Mouse (Mus musculus): ENCODE measurements around the gene Lime1. TPM values are rescaled to one million over a fixed set of nuclear protein-coding genes. Genes with fewer than 3 reads are reported as not detected.

The Lime1 gene
- polyA plus RNA-seq, 1 experiment from 2014 or later: 16.3 TPM

DNA sequence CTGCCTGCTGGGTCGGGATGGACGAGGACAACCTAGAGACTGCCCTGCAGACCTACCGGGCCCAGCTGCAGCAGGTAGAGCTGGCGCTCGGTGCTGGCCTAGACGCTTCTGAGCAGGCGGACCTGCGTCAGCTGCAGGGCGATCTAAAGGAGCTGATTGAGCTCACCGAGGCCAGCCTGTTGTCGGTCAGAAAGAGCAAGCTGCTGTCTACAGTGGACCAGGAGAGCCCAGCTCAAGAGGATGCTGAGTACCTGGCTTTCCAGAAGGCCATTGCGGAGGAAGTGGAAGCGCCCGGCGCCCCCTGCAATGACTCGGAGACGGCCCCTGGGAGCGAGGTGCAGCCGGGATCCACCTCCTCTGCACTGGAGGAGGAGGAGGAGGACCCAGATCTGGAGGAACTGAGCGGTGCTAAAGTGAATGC is 14.2 kb upstream of the Lime1 start:
- Histone ChIP-seq H3K4me3 (ENCODE audit: low read length) (peak overlapping the region; percentile 92), H3K4me1 (ENCODE audit: control insufficient read depth, insufficient read depth, low read length) (peaks cover 22% of the 10 kb centered on the region), H3K36me3 (ENCODE audit: control insufficient read depth, insufficient read depth, low read length) (peaks cover 11% of the 10 kb centered on the region), H3K27me3 (replicated peaks; ENCODE audit: control insufficient read depth, insufficient read depth, low read length) (no peaks in the 10 kb centered on the region), H3K4me2 (ENCODE audit: low read depth, low read length) (peak overlapping the region; percentile 94), H3K27ac (ENCODE audit: low read length) (peak overlapping the region; percentile 91), H3K9me3 (ENCODE audit: control insufficient read depth, low read length) (no peaks in the 10 kb centered on the region), H3K9ac (ENCODE audit: low read depth, low read length) (peak overlapping the region; percentile 92)
- ATAC-seq: peak; percentile 80
- 1% methylated on average over 20 of the region's 20 CpGs for WGBS

DNA sequence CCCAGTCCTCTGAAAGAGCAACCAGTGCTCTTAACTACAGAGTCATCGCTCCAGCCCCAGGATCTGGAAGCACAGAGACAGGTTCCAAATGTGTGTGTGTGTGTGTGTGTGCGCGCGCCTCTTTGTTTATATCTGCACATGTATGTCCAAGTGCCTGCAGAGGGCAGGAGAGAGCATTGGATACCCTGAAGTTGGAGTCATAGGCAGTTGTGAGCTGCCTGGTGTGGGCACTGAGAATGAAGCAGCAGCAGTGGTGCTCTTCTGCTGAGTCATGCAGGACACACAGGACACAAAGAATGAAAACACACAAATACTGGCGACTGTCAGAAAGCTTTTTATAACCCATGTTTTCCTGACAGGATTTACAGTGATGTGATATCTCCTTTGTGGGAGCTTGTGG is 9.9 kb upstream of the Lime1 start:
- WGBS: 93% methylated on average over 5 of the region's 5 CpGs
- H3K4me2 ChIP-seq (ENCODE audit: low read depth, low read length): no peak overlapping the region
- H3K27me3 ChIP-seq (replicated peaks; ENCODE audit: control insufficient read depth, insufficient read depth, low read length): no peaks in the 10 kb centered on the region
- ATAC-seq: no peak
- H3K4me3 ChIP-seq (ENCODE audit: low read length): no peak overlapping the region
- no peak overlapping the region for H3K9ac ChIP-seq (ENCODE audit: low read depth, low read length)
- no peaks in the 10 kb centered on the region for H3K9me3 ChIP-seq (ENCODE audit: control insufficient read depth, low read length)
- H3K27ac ChIP-seq (ENCODE audit: low read length): no peak overlapping the region
- H3K36me3 ChIP-seq (ENCODE audit: control insufficient read depth, insufficient read depth, low read length): peaks cover 7% of the 10 kb centered on the region
- H3K4me1 ChIP-seq (ENCODE audit: control insufficient read depth, insufficient read depth, low read length): peaks cover 15% of the 10 kb centered on the region

DNA sequence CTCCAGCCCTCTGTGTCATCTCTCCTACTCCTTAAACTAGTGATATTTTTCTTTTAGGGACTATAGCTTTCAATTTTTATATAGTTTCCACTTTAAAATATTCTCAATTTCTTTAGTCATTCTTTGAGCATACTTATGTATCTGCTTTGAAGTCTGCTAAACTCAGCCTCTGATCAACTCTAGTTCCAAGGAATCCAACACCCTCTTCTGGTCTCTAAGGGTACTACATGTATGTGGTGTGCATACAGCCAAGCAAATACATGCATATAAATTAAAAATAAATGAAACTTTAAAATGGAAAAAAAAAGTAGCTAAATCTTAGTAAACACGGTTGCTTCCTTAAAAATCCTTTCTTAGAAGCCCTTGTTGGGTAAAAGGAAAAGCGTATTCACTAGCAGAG is 4.1 kb upstream of the Lime1 start:
- Histone ChIP-seq H3K4me2 (ENCODE audit: low read depth, low read length) (no peak overlapping the region), H3K9ac (ENCODE audit: low read depth, low read length) (no peak overlapping the region), H3K27ac (ENCODE audit: low read length) (no peak overlapping the region), H3K9me3 (ENCODE audit: control insufficient read depth, low read length) (no peaks in the 10 kb centered on the region), H3K27me3 (replicated peaks; ENCODE audit: control insufficient read depth, insufficient read depth, low read length) (no peaks in the 10 kb centered on the region), H3K36me3 (ENCODE audit: control insufficient read depth, insufficient read depth, low read length) (peaks cover 19% of the 10 kb centered on the region), H3K4me1 (ENCODE audit: control insufficient read depth, insufficient read depth, low read length) (no peaks in the 10 kb centered on the region), H3K4me3 (ENCODE audit: low read length) (no peak overlapping the region)
- WGBS: 96% methylated on average over 2 of the region's 2 CpGs
- ATAC-seq: no peak

DNA sequence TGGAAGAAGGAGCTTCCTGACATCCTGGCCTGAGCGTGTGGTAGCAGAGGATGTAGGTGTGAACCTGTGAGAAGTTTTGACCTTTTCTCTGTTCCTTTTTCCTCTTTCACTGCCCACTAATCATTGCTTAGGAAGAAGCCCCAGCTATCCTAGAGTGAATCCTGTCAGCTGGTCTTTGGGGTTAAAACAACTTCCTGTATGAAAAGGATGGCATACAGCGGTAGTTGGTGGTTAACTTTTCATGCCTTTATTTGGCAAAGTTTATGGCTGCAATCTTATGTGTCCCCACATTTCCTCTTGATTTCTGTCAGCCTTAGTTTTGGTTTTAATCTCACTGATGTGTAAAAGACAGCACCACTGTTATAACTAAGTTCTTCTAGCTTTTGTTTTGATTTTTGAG is 2.6 kb upstream of the Lime1 start:
- H3K9me3 ChIP-seq (ENCODE audit: control insufficient read depth, low read length): no peaks in the 10 kb centered on the region
- ATAC-seq: no peak

DNA sequence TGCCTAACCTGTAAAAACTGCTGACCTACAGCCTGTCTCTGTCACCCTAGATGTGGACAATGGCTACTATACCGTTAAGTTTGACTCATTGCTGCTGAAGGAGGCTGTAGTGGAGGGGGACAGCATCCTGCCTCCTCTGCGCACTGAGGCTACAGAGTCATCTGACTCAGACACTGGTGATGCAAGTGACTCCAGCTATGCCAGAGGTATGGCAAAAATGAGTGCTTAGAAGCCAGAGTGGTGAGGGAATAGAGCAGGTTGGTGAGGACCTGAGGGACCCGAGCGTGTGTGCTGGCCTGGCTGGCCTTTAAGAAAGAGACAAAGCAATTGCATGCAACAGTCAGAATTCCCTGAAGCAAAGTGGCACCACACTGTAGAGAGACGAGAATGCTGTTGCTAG is 1.2 kb upstream of the Lime1 start:
- no peaks in the 10 kb centered on the region for H3K27me3 ChIP-seq (replicated peaks; ENCODE audit: control insufficient read depth, insufficient read depth, low read length)
- WGBS: 92% methylated on average over 5 of the region's 5 CpGs
- H3K36me3 ChIP-seq (ENCODE audit: control insufficient read depth, insufficient read depth, low read length): peaks cover 26% of the 10 kb centered on the region
- no peak overlapping the region for H3K4me2 ChIP-seq (ENCODE audit: low read depth, low read length)
- no peaks in the 10 kb centered on the region for H3K9me3 ChIP-seq (ENCODE audit: control insufficient read depth, low read length)
- H3K4me3 ChIP-seq (ENCODE audit: low read length): no peak overlapping the region
- no peak overlapping the region for H3K27ac ChIP-seq (ENCODE audit: low read length)
- H3K9ac ChIP-seq (ENCODE audit: low read depth, low read length): no peak overlapping the region
- ATAC-seq: no peak
- H3K4me1 ChIP-seq (ENCODE audit: control insufficient read depth, insufficient read depth, low read length): no peaks in the 10 kb centered on the region

More for the DNA sequence above, 2.6 kb upstream of the Lime1 start:
- 82% methylated on average over 2 of the region's 2 CpGs for WGBS
- Histone ChIP-seq H3K36me3 (ENCODE audit: control insufficient read depth, insufficient read depth, low read length) (peaks cover 19% of the 10 kb centered on the region), H3K4me1 (ENCODE audit: control insufficient read depth, insufficient read depth, low read length) (no peaks in the 10 kb centered on the region), H3K27ac (ENCODE audit: low read length) (no peak overlapping the region), H3K4me2 (ENCODE audit: low read depth, low read length) (no peak overlapping the region), H3K4me3 (ENCODE audit: low read length) (no peak overlapping the region), H3K27me3 (replicated peaks; ENCODE audit: control insufficient read depth, insufficient read depth, low read length) (no peaks in the 10 kb centered on the region), H3K9ac (ENCODE audit: low read depth, low read length) (no peak overlapping the region)

DNA sequence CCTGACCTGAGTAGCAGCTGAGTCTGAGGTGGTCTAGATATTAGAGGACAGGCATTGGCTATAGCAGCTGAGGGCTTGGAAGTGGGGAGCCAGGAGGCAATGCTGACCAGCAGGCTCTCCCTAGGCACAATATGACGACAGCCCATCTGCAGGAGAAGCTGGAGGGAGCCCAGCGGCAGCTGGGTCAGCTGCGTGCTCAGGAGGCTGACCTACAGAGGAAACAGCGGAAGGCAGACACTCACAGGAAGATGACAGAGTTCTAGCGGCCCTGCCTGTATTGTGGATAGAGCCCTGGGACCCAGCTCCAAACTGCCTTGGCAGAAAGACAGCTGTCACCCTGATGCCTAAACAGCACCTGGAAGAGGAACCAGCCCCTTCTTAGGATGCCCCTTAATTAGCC is 373 bp downstream of the Lime1 start:
- Histone ChIP-seq H3K27ac (ENCODE audit: low read length) (no peak overlapping the region), H3K9me3 (ENCODE audit: control insufficient read depth, low read length) (no peaks in the 10 kb centered on the region), H3K36me3 (ENCODE audit: control insufficient read depth, insufficient read depth, low read length) (peaks cover 26% of the 10 kb centered on the region), H3K9ac (ENCODE audit: low read depth, low read length) (no peak overlapping the region), H3K4me2 (ENCODE audit: low read depth, low read length) (no peak overlapping the region), H3K4me3 (ENCODE audit: low read length) (no peak overlapping the region), H3K4me1 (ENCODE audit: control insufficient read depth, insufficient read depth, low read length) (no peaks in the 10 kb centered on the region), H3K27me3 (replicated peaks; ENCODE audit: control insufficient read depth, insufficient read depth, low read length) (no peaks in the 10 kb centered on the region)
- 80% methylated on average over 5 of the region's 5 CpGs for WGBS
- no peak for ATAC-seq

DNA sequence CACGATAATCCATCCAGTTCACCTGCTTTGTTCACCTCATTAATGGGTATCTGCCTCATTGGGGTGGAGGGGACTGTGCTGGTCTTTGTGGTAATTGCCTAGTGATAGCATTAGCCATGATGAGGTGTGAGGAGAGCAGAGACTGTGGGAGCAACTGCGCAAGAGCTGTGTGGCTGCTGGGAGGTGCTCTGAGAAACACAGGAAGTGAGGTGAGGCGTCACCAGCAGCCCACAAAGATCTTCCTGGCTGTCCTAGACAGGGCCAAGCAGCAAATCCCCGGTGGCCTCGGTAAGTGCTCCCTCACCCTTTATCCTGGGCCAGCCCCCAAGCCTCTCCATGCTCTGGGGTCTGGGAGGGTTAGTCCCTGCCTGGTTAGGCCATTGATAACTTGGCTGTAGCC is 1.2 kb downstream of the Lime1 start:
- no peak for ATAC-seq
- H3K27ac ChIP-seq (ENCODE audit: low read length): no peak overlapping the region
- no peaks in the 10 kb centered on the region for H3K4me1 ChIP-seq (ENCODE audit: control insufficient read depth, insufficient read depth, low read length)
- no peak overlapping the region for H3K4me3 ChIP-seq (ENCODE audit: low read length)
- no peak overlapping the region for H3K4me2 ChIP-seq (ENCODE audit: low read depth, low read length)
- whole genome bisulfite sequencing: 87% methylated on average over 5 of the region's 5 CpGs
- no peaks in the 10 kb centered on the region for H3K27me3 ChIP-seq (replicated peaks; ENCODE audit: control insufficient read depth, insufficient read depth, low read length)
- no peak overlapping the region for H3K9ac ChIP-seq (ENCODE audit: low read depth, low read length)
- H3K9me3 ChIP-seq (ENCODE audit: control insufficient read depth, low read length): no peaks in the 10 kb centered on the region
- peaks cover 26% of the 10 kb centered on the region for H3K36me3 ChIP-seq (ENCODE audit: control insufficient read depth, insufficient read depth, low read length)

DNA sequence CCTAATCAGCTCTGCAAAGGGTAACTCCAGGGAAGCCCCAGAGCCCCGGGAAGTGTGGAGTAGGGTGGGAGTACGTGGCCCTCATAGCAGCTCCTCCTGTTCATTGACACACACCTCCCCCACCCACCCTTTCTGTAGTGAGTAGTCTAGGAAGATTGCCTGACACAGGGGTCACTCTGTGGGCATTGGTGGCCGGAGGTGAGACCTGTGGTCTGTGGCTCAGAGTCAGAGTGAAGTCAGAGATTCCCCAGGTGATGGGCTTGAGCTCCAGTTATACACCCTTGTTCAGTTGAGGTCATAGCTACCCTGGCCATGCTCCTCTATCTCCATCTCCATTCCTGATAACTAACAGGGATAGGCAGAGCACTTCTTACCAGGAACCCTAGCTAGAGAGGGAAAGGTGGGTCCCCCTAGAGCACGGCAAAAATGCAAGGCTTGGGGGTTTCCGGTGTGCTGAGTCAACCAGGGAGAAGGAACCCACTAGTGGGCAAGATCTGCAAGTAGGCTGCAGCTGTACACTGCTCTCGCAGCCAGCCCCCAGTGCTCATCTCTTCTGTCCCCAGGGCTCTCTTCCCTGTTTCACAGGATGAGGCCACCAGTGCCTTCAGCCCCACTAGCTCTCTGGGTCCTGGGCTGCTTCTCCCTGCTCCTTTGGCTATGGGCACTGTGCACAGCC is 1.9 kb downstream of the Lime1 start:
- H3K4me3 ChIP-seq (ENCODE audit: low read length): no peak overlapping the region
- no peak overlapping the region for H3K27ac ChIP-seq (ENCODE audit: low read length)
- no peaks in the 10 kb centered on the region for H3K9me3 ChIP-seq (ENCODE audit: control insufficient read depth, low read length)
- no peaks in the 10 kb centered on the region for H3K27me3 ChIP-seq (replicated peaks; ENCODE audit: control insufficient read depth, insufficient read depth, low read length)
- no peak overlapping the region for H3K9ac ChIP-seq (ENCODE audit: low read depth, low read length)
- no peaks in the 10 kb centered on the region for H3K4me1 ChIP-seq (ENCODE audit: control insufficient read depth, insufficient read depth, low read length)
- WGBS: 89% methylated on average over 6 of the region's 6 CpGs
- ATAC-seq: no peak
- no peak overlapping the region for H3K4me2 ChIP-seq (ENCODE audit: low read depth, low read length)
- H3K36me3 ChIP-seq (ENCODE audit: control insufficient read depth, insufficient read depth, low read length): peaks cover 26% of the 10 kb centered on the region

DNA sequence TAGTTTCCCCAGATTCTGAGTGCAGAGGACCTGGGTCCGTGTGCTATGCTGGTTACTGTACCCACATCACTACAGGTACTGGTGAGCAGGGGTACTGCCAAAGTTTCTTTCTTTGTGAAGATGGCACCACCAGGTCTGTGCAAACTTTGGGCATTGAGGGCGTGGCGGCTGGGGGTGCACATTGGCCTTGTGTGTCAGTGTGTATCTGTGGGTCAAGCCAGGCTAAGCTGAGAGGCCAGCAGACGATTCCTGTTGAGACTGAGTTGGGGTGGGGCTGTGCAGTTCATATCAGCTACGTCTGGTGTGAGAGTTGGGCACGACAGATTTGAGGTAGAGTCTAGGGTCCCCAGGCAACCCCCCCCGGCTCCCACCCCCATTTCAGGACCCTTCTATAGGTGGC is 4.6 kb downstream of the Lime1 start:
- no peaks in the 10 kb centered on the region for H3K9me3 ChIP-seq (ENCODE audit: control insufficient read depth, low read length)
- ATAC-seq: no peak
- peaks cover 17% of the 10 kb centered on the region for H3K36me3 ChIP-seq (ENCODE audit: control insufficient read depth, insufficient read depth, low read length)
- 86% methylated on average over 7 of the region's 7 CpGs for WGBS
- no peaks in the 10 kb centered on the region for H3K27me3 ChIP-seq (replicated peaks; ENCODE audit: control insufficient read depth, insufficient read depth, low read length)
- H3K4me3 ChIP-seq (ENCODE audit: low read length): no peak overlapping the region
- no peaks in the 10 kb centered on the region for H3K4me1 ChIP-seq (ENCODE audit: control insufficient read depth, insufficient read depth, low read length)
- H3K9ac ChIP-seq (ENCODE audit: low read depth, low read length): no peak overlapping the region
- H3K27ac ChIP-seq (ENCODE audit: low read length): no peak overlapping the region
- H3K4me2 ChIP-seq (ENCODE audit: low read depth, low read length): no peak overlapping the region

DNA sequence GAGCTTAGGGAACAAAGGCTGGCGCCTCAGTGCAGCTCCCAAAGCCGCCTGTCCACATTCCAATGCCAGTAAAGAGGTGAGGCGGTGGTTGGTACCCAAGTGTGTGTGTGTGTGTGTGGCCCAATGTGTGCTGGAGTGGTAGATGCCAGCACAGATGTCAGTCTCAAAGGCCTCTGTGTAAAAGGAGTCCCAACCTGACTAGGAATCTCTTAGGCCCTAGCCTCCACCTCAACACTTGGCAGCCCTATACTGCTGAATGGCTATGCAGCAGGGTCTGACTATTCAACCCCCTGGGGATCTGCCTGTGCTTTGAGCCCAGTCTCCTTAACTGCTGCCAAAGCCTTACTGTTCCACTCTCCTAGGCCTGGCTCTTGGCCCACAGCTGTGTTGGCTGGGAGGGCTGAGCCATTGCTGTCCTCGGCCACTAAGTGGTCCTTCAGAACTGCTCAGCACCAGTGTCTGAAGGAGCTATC is 5.1 kb downstream of the Lime1 start:
- no peaks in the 10 kb centered on the region for H3K27me3 ChIP-seq (replicated peaks; ENCODE audit: control insufficient read depth, insufficient read depth, low read length)
- no peaks in the 10 kb centered on the region for H3K4me1 ChIP-seq (ENCODE audit: control insufficient read depth, insufficient read depth, low read length)
- peaks cover 15% of the 10 kb centered on the region for H3K36me3 ChIP-seq (ENCODE audit: control insufficient read depth, insufficient read depth, low read length)
- H3K4me2 ChIP-seq (ENCODE audit: low read depth, low read length): no peak overlapping the region
- 79% methylated on average over 4 of the region's 4 CpGs for WGBS
- no peaks in the 10 kb centered on the region for H3K9me3 ChIP-seq (ENCODE audit: control insufficient read depth, low read length)
- H3K4me3 ChIP-seq (ENCODE audit: low read length): no peak overlapping the region
- no peak overlapping the region for H3K9ac ChIP-seq (ENCODE audit: low read depth, low read length)
- H3K27ac ChIP-seq (ENCODE audit: low read length): no peak overlapping the region
- no peak for ATAC-seq
